Mouse (Mus musculus) adrenal gland, postnatal 36 days (tissue): ENCODE results near the gene Trim34b. TPM values are rescaled to one million over a fixed set of nuclear protein-coding genes. Genes with fewer than 3 reads are reported as not detected.
"Not testable (repeated sequence)": the region's sequence is repeated elsewhere in the genome, so short reads cannot be mapped to it uniquely, and the experiment has no call there.

Experiments used
- DNase-seq, 2 experiments: peaks; one replicate each; pipeline ENCODE4 v3.0.0; 2021; ENCODE audit warnings: mixed read lengths in 1 of 2
- long read RNA-seq, 2 experiments: library from polyadenylated mRNA; stranded (forward); transcript quantifications; one replicate each; pipeline ENCODE4 v2.0.0; 2021; ENCODE audit warnings: borderline sequencing depth in 2 of 2
- total RNA-seq, 2 experiments: library from RNA; stranded (reverse); gene quantifications; 2 replicates each; pipeline ENCODE4 v1.2.3; 2021

Trim34b gene
- total RNA-seq: 1 to 10 TPM in 1 of 2 experiments, under 1 TPM in 1; 0.76 to 1.1 TPM
- long read RNA-seq, experiment 1: 0 reads
- long read RNA-seq, experiment 2: 0 reads

GRCm38 (mm10) chr7:104329171-104329570 is at the start of gene Trim34b:
Gene Trim34b, plus strand, starts transcription at chr7:104329471.
- not testable (repeated sequence) for DNase-seq

- peak; percentile 4 to 16 for DNase-seq
Observed at GRCm38 (mm10) chr7:104287576-104288443, 41.5 kb upstream of the Trim34b start, which contains the start of gene Trim5. Gene Trim5, minus strand, starts transcription at chr7:104288094.

GRCm38 (mm10) chr7:104290641-104291040 is 38.6 kb upstream of the Trim34b start:
- no peak for DNase-seq

- no peak for DNase-seq
Observed at GRCm38 (mm10) chr7:104291638-104292400, 37.5 kb upstream of the Trim34b start.

GRCm38 (mm10) chr7:104314796-104315353 is 14.4 kb upstream of the Trim34b start:
- peak; percentile 11 to 27 for DNase-seq

- DNase-seq: not testable (repeated sequence)
Observed at GRCm38 (mm10) chr7:104315369-104316080, 13.7 kb upstream of the Trim34b start, which contains the start of gene Trim12a. Gene Trim12a, minus strand, starts transcription at chr7:104315466.

- no peak for DNase-seq
Observed at GRCm38 (mm10) chr7:104322028-104322427, 7.2 kb upstream of the Trim34b start.

- DNase-seq: not testable (repeated sequence)
Observed at GRCm38 (mm10) chr7:104335547-104335946, 6.3 kb downstream of the Trim34b start.

GRCm38 (mm10) chr7:104340744-104341143 is 11.5 kb downstream of the Trim34b start:
- not testable (repeated sequence) for DNase-seq

GRCm38 (mm10) chr7:104348043-104348442 is 18.8 kb downstream of the Trim34b start:
- not testable (repeated sequence) for DNase-seq

- DNase-seq: peak; percentile 79 to 80
Observed at GRCm38 (mm10) chr7:104352717-104353599, 23.7 kb downstream of the Trim34b start, which contains the start of gene Trim12c. Gene Trim12c, minus strand, starts transcription at chr7:104353362.

- no peak for DNase-seq
Observed at GRCm38 (mm10) chr7:104353600-104353967, 24.3 kb downstream of the Trim34b start.

- DNase-seq: no peak
Observed at GRCm38 (mm10) chr7:104366339-104366738, 37.1 kb downstream of the Trim34b start.

GRCm38 (mm10) chr7:104369736-104370414 is 40.6 kb downstream of the Trim34b start, which contains the start of gene Trim30b:
Gene Trim30b, minus strand, starts transcription at chr7:104369884.
- peak in 1 of 2 experiments; percentile 29 for DNase-seq

Other genes with a start within 250 kb of the Trim34b start
- gene Olfr645, start 244.0 kb upstream of the Trim34b start, total RNA-seq: not detected
- not detected for gene Olfr646, start 224.6 kb upstream of the Trim34b start, total RNA-seq
- gene Ubqln5, start 199.6 kb upstream of the Trim34b start, total RNA-seq: not detected
- not detected for gene Olfr643, start 192.1 kb upstream of the Trim34b start, total RNA-seq
- not detected for gene Ubqln3, start 186.2 kb upstream of the Trim34b start, total RNA-seq
- not detected for gene Ubqlnl, start 178.9 kb upstream of the Trim34b start, total RNA-seq
- not detected for gene Olfm5, start 164.6 kb upstream of the Trim34b start, total RNA-seq
- not detected for gene Olfr648, start 146.1 kb upstream of the Trim34b start, total RNA-seq
- not detected for gene Olfr649, start 133.5 kb upstream of the Trim34b start, total RNA-seq
- under 1 TPM; 0.26 to 0.36 TPM for gene Trim6, start 110.7 kb upstream of the Trim34b start, total RNA-seq
- 10 to 100 TPM in 1 of 2 experiments, 1 to 10 TPM in 1; 7.3 to 10.5 TPM for gene Trim34a, start 85.0 kb upstream of the Trim34b start, total RNA-seq
- 1 to 10 TPM; 4.2 to 8.4 TPM for gene Trim5, start 41.4 kb upstream of the Trim34b start, total RNA-seq
- gene Trim12a, start 14.0 kb upstream of the Trim34b start, total RNA-seq: 10 to 100 TPM in 1 of 2 experiments, 1 to 10 TPM in 1; 9.7 to 19.6 TPM
- gene Trim12c, start 23.9 kb downstream of the Trim34b start, total RNA-seq: 10 to 100 TPM in 1 of 2 experiments, 1 to 10 TPM in 1; 9.9 to 14.6 TPM
- under 1 TPM; 0.10 to 0.26 TPM for gene Trim30b, start 40.4 kb downstream of the Trim34b start, total RNA-seq
- under 1 TPM in 1 of 2 experiments, not detected in 1; 0.17 TPM for gene Trim30c, start 71.4 kb downstream of the Trim34b start, total RNA-seq
- 10 to 100 TPM in 1 of 2 experiments, 1 to 10 TPM in 1; 8.0 to 10.0 TPM for gene Trim30a, start 135.7 kb downstream of the Trim34b start, total RNA-seq
- gene Trim30d, start 178.4 kb downstream of the Trim34b start, total RNA-seq: 10 to 100 TPM in 1 of 2 experiments, 1 to 10 TPM in 1; 6.2 to 13.0 TPM
- gene Olfr651, start 220.7 kb downstream of the Trim34b start, total RNA-seq: not detected
- gene Olfr652, start 231.4 kb downstream of the Trim34b start, total RNA-seq: not detected
- not detected for gene Olfr653, start 247.8 kb downstream of the Trim34b start, total RNA-seq